Mouse (Mus musculus): ENCODE data around the gene Hydin.

The Hydin gene

DNA sequence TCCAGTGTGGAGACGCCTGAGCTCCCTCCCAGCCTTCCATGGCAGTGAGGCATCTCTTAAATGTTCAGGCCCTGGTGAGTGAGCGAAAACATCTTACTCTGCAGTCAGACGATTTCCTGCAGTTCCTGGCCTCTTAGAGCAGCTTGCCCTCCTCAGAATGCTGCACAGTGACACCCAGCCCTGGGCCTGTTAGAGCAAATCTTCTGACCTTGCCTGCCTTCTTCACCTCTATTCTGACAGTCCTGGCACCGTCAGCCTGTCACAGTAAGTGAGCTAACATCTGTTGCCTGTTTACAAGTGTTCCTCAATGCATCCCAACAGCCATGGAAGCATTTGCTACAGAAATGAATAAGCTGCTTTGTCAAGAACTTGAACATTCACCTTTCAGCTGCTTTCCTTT, 376.4 kb downstream of the Hydin start:
- peak; percentile 39 to 53 for DNase-seq

GRCm38 (mm10) chr8:110644422-110644821, 377.6 kb downstream of the Hydin start:
- no peak for DNase-seq

DNA sequence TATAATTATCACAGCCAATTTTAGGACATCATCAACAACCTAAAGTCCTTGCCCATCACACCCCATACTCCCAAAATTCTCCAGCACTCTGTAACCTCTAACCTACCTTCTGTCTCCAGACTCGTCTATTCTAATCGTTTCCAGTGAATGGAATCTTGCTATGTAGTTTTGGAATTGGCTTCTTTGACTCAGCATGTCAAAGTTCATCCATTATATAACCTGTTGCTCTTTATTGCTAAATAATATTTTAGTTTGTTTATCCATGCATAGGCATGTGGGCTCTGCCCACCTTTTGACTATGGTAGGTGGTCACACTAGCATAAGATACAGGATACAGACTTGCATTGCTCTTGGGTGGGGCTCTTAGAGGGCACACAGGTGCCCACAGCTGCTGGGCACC, 378.1 kb downstream of the Hydin start:
- DNase-seq: no peak

GRCm38 (mm10) chr8:110645340-110645739, 378.6 kb downstream of the Hydin start:
- no peak for DNase-seq

GRCm38 (mm10) chr8:110646064-110646463, 379.3 kb downstream of the Hydin start:
- DNase-seq: peak; percentile 52 to 58

DNA sequence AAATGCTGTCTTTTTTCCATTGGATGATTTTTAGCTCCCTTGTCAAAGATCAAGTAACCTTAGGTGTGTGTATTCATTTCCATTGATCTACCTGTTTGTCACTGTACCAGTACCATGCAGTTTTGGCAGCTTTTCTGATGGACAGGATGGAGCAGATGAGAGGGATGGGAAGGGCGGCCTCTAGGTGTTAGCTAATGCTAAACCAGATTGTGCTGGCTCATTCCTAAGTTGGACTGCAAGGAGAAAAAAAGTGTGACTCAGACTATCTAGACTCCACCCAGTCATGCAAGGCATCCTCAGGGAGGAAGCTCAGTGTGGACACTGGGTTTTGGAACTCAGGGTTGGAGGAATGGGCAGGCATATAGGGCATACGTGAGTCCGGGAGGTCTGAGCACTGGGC, 381.8 kb downstream of the Hydin start:
- no peak for DNase-seq

GRCm38 (mm10) chr8:110649286-110649685, 382.5 kb downstream of the Hydin start:
- DNase-seq: no peak

DNA sequence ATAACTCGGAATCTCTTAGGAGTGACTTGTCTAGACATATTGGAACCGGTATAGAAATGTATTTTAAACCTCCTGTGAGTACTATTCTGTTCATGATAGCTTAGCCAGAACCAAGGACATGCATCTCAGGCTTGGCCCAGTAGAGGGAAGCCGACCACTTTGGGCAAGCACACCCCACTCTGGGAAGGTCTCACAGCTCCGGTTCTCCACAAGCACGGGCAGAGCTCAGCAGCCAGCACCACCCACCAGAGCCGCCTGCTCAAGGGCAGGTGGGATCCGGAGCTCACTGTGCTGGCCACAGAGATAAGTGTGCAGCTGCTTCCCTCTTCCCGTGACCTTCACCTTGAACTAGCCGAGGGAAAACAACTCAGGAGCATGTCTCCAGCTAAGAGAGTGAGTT, 384.1 kb downstream of the Hydin start:
- no peak for DNase-seq

- DNase-seq: no peak
Measured at GRCm38 (mm10) chr8:110651847-110652246, 385.1 kb downstream of the Hydin start.

- DNase-seq: no peak
Measured at GRCm38 (mm10) chr8:110654075-110655060, 387.6 kb downstream of the Hydin start.

GRCm38 (mm10) chr8:110655827-110656226, 389.1 kb downstream of the Hydin start:
- no peak for DNase-seq

GRCm38 (mm10) chr8:110657661-110658060, 390.9 kb downstream of the Hydin start:
- no peak for DNase-seq

Data from lung, adult 18-20 months (tissue).